Mouse (Mus musculus) myocyte (in vitro differentiated cells): Measurements from ENCODE around the gene Nup107. TPM values are rescaled to one million over a fixed set of nuclear protein-coding genes. Genes with fewer than 3 reads are reported as not detected.

Source experiments
- H3K27me3 ChIP-seq: one replicate; pipeline ENCODE4 v1.6.1; 2011; ENCODE audit not compliant: control insufficient read depth, insufficient read depth, insufficient read length
- H3K36me3 ChIP-seq: one replicate; pipeline ENCODE4 v1.6.1; 2011; ENCODE audit not compliant: control insufficient read depth, insufficient read depth
- H3K4me2 ChIP-seq: one replicate; pipeline ENCODE4 v1.6.1; 2011; ENCODE audit warnings: low read depth, control low read depth
- H3K4me3 ChIP-seq: one replicate; pipeline ENCODE4 v1.5.1; 2011; ENCODE audit warnings: mild to moderate bottlenecking, control low read depth, moderate library complexity
- H3K79me2 ChIP-seq: one replicate; pipeline ENCODE4 v1.6.1; 2011; ENCODE audit not compliant: control insufficient read depth, insufficient read depth
- H3ac ChIP-seq: one replicate; pipeline ENCODE4 v1.6.1; 2011; ENCODE audit not compliant: control insufficient read depth, insufficient read length
- CEBPB ChIP-seq: IDR thresholded peaks from 2 replicates; pipeline ENCODE4 v1.6.1; 2011; ENCODE audit warnings: mild to moderate bottlenecking, moderate library complexity; ENCODE audit not compliant: poor library complexity, insufficient read depth, severe bottlenecking
- E2F4 ChIP-seq: IDR thresholded peaks from one replicate; pipeline ENCODE4 v1.6.1; 2011; ENCODE audit warnings: mild to moderate bottlenecking, control low read depth, moderate library complexity; ENCODE audit not compliant: insufficient read depth
- MAX ChIP-seq: IDR thresholded peaks from one replicate; pipeline ENCODE4 v1.6.1; 2011; ENCODE audit warnings: low read depth, mild to moderate bottlenecking, control low read depth
- MYOD1 ChIP-seq, 3 experiments: IDR thresholded peaks; one replicate each; pipeline ENCODE4 v1.6.1; 2011; ENCODE audit warnings: control low read depth in 2 of 3, low read depth in 2 of 3, mild to moderate bottlenecking in 2 of 3, moderate library complexity in 1 of 3; ENCODE audit not compliant: insufficient read length in 2 of 3, control insufficient read depth in 1 of 3
- MYOG ChIP-seq, 3 experiments: IDR thresholded peaks; one replicate each; pipeline ENCODE4 v1.6.1; 2011; ENCODE audit warnings: control low read depth in 2 of 3, low read depth in 2 of 3, mild to moderate bottlenecking in 2 of 3; ENCODE audit not compliant: insufficient read length in 2 of 3, control insufficient read depth in 1 of 3, insufficient read depth in 1 of 3
- POLR2A ChIP-seq: IDR thresholded peaks from one replicate; pipeline ENCODE4 v1.6.1; 2011; ENCODE audit warnings: low read depth, mild to moderate bottlenecking, control low read depth, moderate library complexity; ENCODE audit not compliant: insufficient read length
- POLR2AphosphoS2 ChIP-seq: IDR thresholded peaks from one replicate; pipeline ENCODE4 v1.6.1; 2011; ENCODE audit warnings: low read depth, control low read depth; ENCODE audit not compliant: insufficient read length
- REST ChIP-seq: IDR thresholded peaks from one replicate; pipeline ENCODE4 v1.6.1; 2011; ENCODE audit warnings: mild to moderate bottlenecking, control low read depth, moderate library complexity; ENCODE audit not compliant: insufficient read depth, insufficient read length
- SRF ChIP-seq: IDR thresholded peaks from one replicate; pipeline ENCODE4 v1.6.1; 2011; ENCODE audit warnings: low read depth; ENCODE audit not compliant: control insufficient read depth, insufficient read length
- TCF12 ChIP-seq: IDR thresholded peaks from one replicate; pipeline ENCODE4 v1.6.1; 2011; ENCODE audit warnings: mild to moderate bottlenecking, control low read depth; ENCODE audit not compliant: poor library complexity, insufficient read depth, severe bottlenecking
- TCF3 ChIP-seq: IDR thresholded peaks from one replicate; pipeline ENCODE4 v1.6.1; 2011; ENCODE audit warnings: low read depth, control low read depth; ENCODE audit not compliant: insufficient read length
- USF1 ChIP-seq: IDR thresholded peaks from one replicate; pipeline ENCODE4 v1.6.1; 2011; ENCODE audit warnings: low read depth, mild to moderate bottlenecking, control low read depth, moderate library complexity
- polyA plus RNA-seq: library from polyadenylated mRNA; unstranded; fragments of >200 nt; fragmentation: generic; extraction: Trizol; gene quantifications from one replicate; pipeline ENCODE4 v1.2.1, GENCODE M21; 2012; ENCODE audit warnings: missing spikeins

Gene Nup107
- polyA plus RNA-seq, 1 experiment: 16.8 TPM

GRCm38 (mm10) chr10:117702024-117702833 is 90.3 kb downstream of the Nup107 start:
- Histone ChIP-seq H3K4me2 (no peak overlapping the region), H3K36me3 (peaks cover 88% of the 10 kb centered on the region), H3K4me3 (no peak overlapping the region), H3K27me3 (no peaks in the 10 kb centered on the region), H3K79me2 (peaks cover 51% of the 10 kb centered on the region), H3ac (no peak overlapping the region)
- TF ChIP-seq E2F4 (no peak), MYOG (IDR thresholded peaks at IDR 0.05; ENCODE audit: control insufficient read depth in 1 of 3, insufficient read depth in 1 of 3, insufficient read length in 2 of 3, low read depth in 2 of 3) (no peak), REST (no peak), POLR2A (no peak), POLR2AphosphoS2 (no peak), TCF3 (no peak), MYOD1 (IDR thresholded peaks at IDR 0.05; ENCODE audit: control insufficient read depth in 1 of 3, insufficient read length in 2 of 3, low read depth in 2 of 3) (no peak), SRF (no peak), TCF12 (no peak), CEBPB (no peak), USF1 (no peak), MAX (no peak)

GRCm38 (mm10) chr10:117701034-117701829 is 91.3 kb downstream of the Nup107 start:
- Histone ChIP-seq H3K4me2 (no peak overlapping the region), H3K27me3 (no peaks in the 10 kb centered on the region), H3ac (no peak overlapping the region), H3K36me3 (peaks cover 89% of the 10 kb centered on the region), H3K79me2 (peaks cover 41% of the 10 kb centered on the region), H3K4me3 (no peak overlapping the region)
- TF ChIP-seq USF1: no peak
- TF ChIP-seq MYOD1 (IDR thresholded peaks at IDR 0.05; ENCODE audit: control insufficient read depth in 1 of 3, insufficient read length in 2 of 3, low read depth in 2 of 3): no peak
- TF ChIP-seq E2F4: no peak
- TF ChIP-seq MYOG (IDR thresholded peaks at IDR 0.05; ENCODE audit: control insufficient read depth in 1 of 3, insufficient read depth in 1 of 3, insufficient read length in 2 of 3, low read depth in 2 of 3): no peak
- no peak for TF ChIP-seq TCF3
- no peak for TF ChIP-seq POLR2AphosphoS2
- TF ChIP-seq SRF: no peak
- TF ChIP-seq MAX: no peak
- TF ChIP-seq REST: no peak
- TF ChIP-seq CEBPB: no peak
- TF ChIP-seq TCF12: no peak
- TF ChIP-seq POLR2A: no peak

Other genes starting within 250 kb of the Nup107 start
- gene Cpm, start 163.2 kb downstream of the Nup107 start, polyA plus RNA-seq: 0.07 TPM
- 23.2 TPM for gene Mdm2, start 81.9 kb downstream of the Nup107 start, polyA plus RNA-seq
- 9.2 TPM for gene Slc35e3, start 46.3 kb downstream of the Nup107 start, polyA plus RNA-seq
- gene Rap1b, start 53.3 kb upstream of the Nup107 start, polyA plus RNA-seq: 62.3 TPM